Mouse (Mus musculus) granulocyte monocyte progenitor cell, adult 5-6 weeks (primary cell): ENCODE data around the gene Mars2. TPM values are rescaled to one million over a fixed set of nuclear protein-coding genes. Genes with fewer than 3 reads are reported as not detected.

Source experiments
- ATAC-seq: replicated peaks from 2 replicates; pipeline ENCODE4 v1.8.0; 2016; ENCODE audit warnings: mild to moderate bottlenecking, moderate TSS enrichment, inconsistent platforms; ENCODE audit not compliant: poor library complexity, severe bottlenecking
- total RNA-seq, 2 experiments: library from RNA; stranded (forward) in 1 of 2; stranded (reverse) in 1 of 2; fragments of 200-712, 200-1000 nt in 1 of 2; fragments of >200 nt in 1 of 2; fragmentation: Nextera tagmentation in 1 of 2; gene quantifications; 2 replicates each; pipeline ENCODE4 v1.2.3; 2014 to 2017

Gene Mars2
- total RNA-seq (2014; fragmentation: Nextera tagmentation) = 6.7 and 7.3 TPM in 2 replicates
- total RNA-seq (2017) = 7.7 and 9.0 TPM in 2 replicates

DNA sequence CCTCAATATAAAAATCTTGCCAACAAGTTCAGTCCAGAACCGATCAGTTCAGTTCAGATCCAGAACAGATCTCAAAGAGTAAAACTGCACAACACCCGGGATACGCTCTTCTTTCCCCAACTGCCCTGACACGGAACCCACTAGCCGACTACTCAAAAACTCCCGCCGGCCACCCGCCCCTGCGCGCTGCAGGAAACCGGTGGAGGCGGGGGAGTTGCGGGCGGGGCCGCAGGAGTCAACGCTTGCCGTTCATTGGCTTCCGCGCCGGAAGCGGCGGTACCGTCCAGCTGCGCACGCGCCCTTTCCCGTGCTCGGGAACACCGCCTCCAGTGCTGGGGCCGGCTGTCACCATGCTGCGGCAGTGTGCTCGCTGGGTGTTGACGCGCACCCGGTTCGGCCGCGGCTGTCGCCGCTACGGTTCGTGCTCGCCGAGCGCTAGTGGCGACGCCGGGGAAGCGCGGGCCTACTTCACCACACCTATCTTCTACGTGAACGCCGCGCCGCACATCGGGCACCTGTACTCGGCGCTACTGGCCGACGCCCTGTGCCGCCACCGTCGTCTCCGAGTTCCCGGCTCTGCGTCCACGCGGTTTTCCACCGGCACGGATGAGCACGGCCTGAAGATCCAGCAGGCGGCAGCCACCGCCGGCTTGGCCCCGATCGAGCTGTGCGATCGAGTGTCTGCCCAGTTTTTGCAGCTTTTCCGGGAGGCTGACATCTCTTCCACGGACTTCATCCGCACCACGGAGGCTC is at the start of gene Mars2:
TSS of gene Mars2 (plus strand) at position 288 of the 753 bp plus-strand sequence.
- peak; percentile 95 for ATAC-seq

DNA sequence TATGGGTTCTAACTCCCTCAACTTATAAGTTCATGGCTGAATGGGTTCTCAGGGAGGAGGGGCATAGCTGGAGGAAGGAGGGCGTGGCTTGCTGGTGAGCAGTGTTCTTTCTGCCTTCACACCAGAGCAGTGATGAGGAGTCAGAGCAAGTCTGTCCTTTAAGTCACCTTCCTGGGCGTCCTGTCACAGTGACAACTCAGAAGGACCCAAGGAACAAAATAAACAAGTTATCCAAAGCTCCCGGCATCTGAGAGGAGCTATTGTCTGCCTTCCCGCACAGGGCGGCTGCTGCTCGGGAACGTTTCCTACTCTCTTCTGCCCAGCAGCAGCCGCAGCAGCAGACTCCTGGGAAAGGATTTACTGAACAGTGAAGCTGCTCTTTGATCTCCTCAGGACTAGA is 45.0 kb upstream of the Mars2 start:
- peak; percentile 42; the same call in 1 of the 2 replicates for ATAC-seq

DNA sequence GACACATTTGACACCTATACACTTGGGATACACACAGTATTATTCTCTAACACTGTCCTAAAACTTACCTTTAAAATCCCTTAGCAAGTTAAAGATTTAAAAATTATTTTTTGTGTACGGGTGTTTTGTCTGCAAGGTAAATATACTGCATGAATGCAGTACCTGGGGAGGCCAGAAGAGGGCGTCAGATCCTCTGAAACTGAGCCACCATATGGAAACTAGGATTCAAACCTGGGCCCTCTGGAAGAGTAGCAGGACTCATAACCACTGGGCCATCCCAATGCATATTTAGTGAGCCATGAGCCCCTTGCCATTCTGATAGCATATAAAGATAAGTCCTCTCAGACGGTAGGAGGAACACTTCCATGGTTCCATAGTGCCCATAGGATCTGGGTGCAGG is 44.2 kb upstream of the Mars2 start:
- ATAC-seq = peak; percentile 62

DNA sequence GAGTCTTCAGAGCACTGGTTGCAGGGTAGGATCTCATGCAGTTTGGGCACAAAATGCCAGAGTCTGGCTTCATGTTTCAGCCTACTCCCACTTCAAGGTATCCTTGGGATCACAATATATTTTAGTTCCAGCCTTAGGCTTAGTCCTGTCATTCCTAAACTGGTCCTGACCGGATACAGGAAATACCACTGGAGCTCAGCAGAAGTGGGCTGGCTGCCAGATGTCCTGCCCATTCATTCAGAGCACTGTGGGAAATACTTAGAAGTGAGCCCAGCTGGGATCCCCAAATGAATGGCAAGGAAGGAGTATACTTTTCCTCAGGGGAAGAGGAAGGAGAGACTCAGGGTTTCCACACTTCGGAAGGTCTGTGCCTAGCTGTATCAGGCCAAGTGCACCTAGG is 43.7 kb upstream of the Mars2 start:
- no peak for ATAC-seq

DNA sequence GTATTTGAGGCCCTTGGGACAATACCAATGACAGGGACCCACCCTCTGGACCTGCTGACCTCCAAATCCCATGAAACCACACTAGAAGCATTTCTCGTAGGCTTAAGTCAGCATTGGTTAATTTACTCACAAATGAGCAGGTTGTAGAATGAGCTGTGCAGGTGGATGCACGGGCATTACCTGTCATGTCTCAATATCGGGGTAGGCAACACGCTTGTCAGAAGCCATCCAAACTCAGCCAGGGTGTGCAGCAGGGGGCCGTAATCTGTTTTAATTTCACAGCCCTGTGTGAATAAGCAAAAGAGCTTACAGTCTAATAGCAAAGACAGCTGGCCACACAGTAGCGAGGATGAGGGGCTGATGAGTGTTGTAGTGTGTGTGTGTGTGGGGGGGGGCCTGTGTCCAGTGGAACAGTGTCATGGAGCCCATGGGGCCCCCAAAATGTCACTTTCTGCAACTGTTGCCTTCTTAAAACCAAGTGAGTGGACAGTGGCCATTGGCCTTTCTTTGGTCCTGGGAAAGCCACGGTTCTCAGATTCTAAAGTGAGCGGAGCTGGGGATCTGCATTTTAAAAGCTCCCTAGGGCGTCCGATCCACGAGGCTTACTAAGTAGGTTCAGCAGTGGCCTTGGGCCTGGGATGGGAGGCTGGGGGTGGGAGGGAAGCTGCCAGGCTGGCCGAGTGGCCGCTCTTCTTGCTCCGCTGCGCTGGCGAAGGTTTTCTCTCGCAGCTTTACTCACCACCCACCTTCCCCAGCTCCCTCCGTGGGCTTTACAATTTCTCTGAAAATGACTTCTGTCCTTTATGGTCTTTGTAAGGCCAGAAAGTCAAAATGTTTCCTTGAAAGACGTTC is 42.7 kb upstream of the Mars2 start:
- no peak for ATAC-seq

DNA sequence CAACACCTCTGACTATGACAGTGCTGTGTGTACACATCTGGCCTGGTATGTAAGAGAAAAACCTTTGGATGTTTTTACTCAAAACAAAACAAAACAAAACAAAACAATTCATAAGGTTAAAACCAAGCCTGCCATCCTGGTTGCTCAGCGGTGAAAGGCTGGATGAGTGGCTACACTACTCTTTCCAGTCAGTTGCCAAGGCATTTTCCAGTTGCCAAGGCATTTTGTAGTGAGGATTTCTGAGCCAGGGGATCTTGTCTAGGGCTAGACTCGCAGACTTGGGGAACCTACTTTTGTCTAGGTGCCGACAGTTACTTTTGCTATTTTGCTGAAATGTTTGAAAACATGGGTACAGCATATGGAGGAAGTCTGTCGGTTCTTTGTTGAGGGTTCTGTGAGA is 42.0 kb upstream of the Mars2 start:
- no peak for ATAC-seq

DNA sequence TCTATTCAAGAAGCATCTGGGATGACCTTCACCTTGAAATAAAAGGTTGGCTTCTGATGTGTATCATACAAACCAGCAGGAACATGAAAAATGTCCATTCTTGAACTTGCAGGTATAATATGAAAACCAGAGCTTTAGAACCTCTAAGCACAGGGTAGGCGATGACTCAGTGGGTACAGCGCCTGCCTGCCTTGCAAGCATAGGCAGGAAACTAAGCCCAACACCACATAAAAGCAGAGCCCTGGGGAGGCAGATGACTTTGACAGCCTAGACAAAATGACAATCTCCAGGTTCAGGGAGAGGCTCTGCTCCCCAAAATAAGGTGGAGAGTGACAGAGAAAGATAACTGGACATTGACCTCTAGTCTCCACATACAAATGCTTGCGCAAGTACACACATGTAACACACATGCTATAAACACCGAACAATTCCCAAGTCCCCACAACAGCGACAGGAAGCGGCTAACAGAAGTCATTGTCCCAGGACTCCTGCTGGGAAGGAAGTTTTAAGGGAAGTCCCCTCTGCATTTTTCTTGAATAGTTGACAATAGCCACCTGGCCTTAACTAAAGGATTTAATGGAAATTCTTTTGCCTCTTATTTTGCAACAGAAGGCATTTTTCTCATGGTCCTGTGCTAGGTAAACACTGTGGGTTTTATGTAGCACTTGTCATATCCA is 40.5 kb upstream of the Mars2 start:
- no peak for ATAC-seq

DNA sequence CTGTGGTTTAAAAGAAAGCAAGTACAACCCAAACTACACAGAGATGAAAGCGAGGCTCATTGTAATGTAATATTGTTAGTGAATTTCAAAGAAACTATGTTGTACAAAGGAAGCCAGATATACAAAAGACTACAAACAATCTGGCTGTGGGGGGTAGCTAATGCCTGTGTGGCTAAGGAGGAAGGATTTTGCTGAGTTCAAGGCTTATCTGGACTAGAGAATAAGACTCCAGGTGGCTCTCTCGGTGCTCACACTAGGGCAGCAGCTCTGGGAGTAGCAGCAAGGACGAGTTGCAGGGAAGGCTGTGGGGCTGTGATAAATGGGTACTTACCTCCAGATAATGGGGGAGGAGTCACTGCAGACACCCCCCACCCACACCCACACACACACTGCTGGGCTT is 38.3 kb upstream of the Mars2 start:
- ATAC-seq = no peak

DNA sequence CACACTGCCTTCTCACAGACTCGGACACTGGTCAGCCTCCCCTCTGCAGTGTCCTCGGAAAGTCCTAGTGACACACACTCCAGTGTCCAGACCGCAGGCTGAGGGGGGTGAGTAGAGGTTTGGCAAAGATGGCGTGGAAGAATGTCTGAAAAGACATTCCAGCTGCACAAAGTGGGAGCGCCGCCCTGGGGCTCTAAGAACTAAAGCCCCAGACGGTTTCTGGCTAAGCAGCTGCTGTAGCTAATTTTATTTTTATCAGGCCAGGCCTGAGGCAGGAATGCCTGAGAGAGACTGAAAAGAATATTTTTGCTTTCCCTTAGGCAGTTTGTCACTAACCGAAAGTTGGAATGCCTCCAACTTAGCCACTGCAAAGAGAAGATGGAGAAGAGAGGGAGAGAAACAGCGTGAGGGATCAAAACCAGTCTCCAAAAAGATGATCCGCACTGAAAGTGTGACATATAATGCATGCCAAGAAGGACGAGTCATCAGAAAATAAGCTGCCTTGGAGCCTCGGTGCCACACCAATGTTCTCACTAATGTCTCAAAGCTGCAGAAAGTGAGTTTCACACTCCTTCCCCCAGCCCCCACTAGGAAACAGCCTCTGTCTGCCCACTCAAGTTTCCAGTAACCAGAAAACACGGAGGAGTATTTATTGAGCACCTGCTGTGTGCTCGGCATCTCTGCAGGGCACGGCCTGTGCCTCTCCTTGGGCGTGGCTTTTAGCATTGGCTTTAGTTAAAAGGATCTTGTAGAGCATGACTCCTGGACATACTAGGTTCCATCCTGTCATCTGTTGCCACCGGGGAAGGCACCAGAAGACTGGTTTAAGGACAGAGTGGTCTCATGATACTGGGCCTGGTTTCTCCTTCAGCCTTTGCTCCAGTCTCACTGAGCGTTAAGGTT is 34.9 kb upstream of the Mars2 start:
- no peak for ATAC-seq

DNA sequence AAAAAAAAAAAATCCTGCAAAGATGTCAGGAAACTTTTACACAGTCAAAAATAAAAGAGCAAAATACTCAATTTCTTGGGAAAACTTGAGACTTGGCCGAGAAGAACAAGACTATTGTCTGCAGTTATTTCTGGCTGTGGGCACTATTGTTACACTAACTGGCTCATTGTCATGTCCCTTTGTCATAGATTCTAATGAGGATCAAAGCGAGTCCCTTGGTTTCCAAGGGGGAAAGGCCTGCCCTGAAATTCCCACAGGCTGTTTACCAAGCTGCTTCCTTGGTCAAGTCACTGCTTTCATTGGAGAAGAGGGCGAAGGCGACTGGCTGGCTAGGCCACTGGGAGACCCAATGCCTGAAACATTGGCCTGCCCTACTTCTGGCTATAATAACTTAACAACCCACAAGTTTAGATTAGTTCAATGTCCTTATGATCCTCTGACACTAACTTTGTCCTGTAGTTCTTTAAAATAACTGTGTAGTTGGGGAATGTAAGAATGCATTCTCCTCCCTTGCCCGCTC is 31.1 kb upstream of the Mars2 start:
- no peak for ATAC-seq

DNA sequence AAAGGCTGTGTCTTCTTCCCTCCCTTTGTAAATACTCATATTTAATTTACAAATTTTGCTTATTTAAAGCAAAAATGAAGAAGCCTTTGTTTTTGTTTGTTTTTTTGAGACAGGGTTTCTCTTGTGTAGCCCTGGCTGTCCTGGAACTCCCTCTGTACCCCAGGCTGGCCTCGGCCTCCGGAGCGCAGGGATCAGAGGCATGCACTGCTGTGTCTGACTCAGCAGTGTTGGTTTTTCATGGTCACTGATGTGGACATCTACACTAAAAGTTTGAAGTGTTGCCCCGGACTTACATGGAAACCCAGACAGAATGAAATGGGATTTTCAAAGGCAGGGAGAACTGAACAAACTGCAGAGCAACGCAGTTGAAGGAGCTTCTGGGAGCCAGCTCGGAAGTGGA is 29.4 kb upstream of the Mars2 start:
- ATAC-seq = no peak

DNA sequence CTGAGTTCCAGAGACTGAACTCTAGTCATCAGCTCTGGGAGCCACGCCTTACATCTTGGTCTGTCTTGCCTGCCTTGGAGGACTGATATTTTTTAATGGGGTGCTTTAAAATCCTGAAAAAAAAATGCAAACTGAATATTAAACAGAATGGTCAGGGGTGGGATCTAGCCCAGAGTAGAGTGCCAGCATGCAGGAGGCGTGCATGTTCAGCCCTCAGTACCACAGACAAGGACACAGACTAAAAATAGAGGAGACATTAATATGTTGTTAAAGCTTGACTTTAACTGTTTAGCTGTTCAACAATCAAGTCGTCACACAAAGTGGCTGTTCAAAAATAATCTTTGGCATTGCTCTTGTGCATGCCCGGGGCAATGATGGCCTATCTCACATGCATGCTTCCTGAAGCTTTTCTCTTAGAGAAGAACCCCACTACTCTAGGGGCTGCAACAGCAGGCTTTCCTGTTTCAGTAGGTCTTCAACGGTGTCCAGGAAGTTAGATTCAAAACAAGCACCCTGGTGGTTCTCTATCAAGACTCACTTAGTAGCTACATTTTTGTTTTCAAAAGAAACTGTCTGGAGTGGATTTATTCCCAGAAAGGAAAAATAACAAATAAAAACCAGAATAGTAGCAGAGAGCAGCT is 28.4 kb upstream of the Mars2 start:
- ATAC-seq = no peak

DNA sequence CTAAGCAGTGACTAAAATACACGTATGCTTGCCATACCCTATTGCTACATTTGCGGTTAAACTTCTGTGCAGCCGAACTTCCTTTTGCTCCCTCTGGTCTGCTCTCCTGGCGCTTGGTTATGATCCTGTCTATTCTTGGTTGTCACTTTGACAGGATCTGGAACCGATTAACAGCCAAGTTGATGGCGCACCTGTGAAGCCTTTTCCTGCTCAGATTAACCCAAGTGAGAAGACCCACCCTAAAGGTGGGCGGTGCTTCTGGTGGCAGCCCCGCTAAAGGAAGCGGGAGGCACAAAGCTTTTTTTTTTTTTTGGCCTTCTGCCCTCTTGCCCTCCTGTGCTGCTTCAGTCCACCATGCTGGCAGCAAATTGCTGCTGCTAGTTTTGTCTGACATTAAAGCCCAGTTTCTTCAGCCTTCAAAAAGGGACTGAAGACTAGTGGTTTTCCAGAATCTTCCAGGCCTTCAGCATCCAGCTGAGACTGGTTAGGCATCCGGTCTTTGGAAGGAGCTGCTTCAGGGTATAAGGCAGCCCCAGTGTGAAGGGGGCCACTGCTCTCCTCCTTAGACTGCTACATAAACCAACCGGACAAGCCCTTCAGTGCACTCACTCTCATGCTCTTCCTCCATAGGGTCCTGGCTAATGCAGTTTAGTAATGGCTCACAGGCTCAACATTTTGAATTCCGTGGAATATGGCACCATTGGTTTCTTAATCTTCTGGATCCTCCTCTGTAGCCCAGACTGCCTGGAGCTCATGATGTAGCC is 26.6 kb upstream of the Mars2 start:
- ATAC-seq = peak; percentile 95

DNA sequence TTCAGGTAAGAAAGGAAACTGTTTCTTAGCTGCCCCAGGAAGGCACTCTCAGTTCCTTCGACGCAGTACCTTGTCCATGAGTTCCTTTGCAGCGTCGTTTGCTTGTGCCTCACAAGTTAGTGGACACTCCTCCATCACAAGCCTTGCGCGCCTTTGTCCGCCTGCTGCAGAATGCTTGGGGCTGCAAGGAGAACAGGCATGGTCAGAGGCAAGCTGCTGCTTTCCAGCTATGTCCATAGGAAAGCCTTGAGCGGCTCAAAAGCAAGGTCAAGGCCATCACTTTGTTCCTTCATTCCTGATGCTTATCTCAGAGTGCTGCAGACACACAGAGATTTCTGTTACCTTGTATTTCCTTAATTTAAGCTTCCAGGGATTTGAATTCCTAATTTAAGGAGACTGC is 25.9 kb upstream of the Mars2 start:
- no peak for ATAC-seq

DNA sequence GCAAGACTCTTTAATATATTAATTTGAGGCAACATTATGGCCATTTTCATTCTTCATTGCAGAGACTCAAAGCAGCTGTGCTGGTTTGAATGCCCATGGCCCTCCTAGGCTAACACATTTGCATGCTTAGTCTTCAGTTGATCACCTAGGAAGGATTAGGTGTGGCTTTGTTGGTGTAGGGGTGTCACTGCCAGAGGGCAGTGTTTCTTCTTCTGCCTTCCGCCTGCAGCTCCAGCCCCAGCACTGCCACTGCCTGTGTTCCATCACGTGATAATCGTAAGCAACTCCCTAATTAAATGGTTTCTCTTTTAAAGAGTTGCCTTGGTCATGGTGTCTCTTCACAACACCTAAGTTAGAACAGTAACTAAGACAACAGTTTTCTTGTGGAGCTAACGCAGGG is 24.2 kb upstream of the Mars2 start:
- no peak for ATAC-seq

DNA sequence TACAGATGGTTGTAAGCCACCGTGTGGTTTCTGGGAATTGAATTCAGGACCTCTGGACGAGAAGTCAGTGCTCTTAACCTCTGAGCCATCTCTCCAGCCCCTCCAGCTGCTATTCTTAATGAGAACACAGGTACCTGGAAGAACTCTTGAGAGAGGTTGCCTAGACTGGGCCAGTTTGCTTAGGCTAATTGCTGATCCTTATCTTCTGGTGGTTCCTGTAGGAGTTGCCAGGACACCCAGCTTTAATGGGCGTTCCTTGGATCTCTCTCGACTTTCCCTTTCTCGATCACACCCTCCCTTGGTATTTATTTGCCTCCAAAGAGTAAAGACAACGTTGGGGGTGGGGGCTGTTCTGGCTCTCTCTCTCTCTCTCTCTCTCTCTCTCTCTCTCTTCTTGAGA is 23.5 kb upstream of the Mars2 start:
- no peak for ATAC-seq

DNA sequence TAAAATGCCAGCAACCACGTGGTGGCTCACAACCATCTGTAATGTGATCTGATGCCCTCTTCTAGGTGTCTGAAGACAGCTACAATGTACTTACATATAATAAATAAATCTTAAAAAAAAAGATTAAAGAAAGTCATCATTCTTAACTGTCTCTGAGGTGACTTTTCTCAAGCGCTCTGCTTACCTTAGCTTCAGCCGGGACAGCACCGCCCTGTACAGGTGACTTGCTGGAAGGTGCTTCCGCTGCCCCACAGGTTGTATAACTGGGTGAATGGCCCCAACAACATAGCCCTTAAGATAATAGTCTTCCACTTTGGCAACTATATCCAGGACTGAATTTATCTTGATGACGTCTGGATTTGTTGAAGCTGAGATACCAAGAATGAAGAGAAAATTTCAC is 23.0 kb upstream of the Mars2 start:
- no peak for ATAC-seq

DNA sequence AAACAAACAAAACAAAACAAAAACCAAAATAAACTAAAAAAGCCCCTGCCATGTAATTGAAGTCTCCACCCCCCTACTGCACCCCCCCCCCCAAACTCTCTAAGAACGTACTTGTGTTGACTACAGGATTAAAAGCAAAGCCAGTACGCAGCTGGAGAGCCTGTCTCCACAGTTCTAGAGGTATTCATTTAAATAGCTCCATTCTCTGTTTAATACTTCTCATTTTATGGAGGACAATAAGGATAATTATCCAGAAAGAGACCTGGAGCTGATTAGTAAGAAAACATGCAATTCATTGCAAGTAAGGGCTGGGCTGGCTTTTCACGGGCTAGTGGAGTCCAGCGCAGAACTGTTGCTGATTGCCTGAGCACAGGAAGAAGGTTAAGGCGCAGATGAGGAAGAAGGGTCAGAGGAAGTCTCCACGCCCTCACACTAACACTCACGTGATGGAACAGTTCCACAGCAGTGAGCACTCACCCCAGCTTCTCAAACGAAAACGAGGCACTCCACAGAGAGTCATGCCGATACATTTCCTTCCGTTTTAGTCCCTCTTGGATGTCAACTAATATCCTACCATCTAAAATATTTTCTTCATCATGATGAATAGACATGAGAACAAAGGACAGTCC is 21.7 kb upstream of the Mars2 start:
- ATAC-seq = peak; percentile 97
